Mouse (Mus musculus) layer of hippocampus, adult 9-10 months (tissue): ENCODE results near the gene Dusp5.
"Not testable (repeated sequence)": the region's sequence is repeated elsewhere in the genome, so short reads cannot be mapped to it uniquely, and the experiment has no call there.

ENCODE experiments used
- DNase-seq: peaks from one replicate; pipeline ENCODE4 v3.0.0; 2022; ENCODE audit warnings: low spot score

The Dusp5 gene

DNA sequence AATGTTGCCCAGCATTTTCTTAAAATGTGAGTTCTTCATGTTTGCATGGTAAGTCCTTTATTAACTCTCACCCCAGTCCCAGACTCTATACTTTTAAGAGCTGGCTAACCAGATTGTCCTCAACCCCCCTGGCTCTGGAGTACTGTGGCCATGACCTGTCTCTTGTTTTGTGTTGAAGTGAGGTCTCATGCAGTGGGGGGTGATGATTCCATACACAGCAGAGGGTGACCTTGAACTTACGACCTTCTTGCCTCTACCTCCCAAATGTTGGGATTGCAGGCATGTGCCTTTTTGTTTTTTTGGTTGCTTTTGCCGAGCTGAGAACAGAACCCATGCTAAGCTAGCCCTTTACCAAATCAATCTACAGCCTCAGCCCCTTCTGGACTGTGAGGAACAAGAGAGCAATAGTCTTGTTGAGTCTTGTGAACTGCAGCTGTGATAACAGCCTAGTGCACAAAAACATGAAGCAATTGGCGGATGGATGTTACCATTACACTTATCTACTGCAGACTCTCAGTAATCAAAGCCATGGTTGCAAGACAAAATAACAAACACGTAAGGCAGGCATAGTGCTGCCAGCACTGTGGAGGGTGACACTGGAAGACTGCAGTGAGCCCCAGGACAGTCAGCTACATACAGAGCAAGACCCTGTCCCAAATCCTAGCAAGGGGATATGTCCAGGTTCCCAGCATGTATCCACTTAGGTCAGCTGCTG lies 46.5 kb downstream of the Dusp5 start:
- DNase-seq: no peak

GRCm38 (mm10) chr19:53576061-53576460 lies 47.2 kb downstream of the Dusp5 start:
- DNase-seq: no peak

- DNase-seq: no peak
Observed at GRCm38 (mm10) chr19:53577025-53577800, 48.3 kb downstream of the Dusp5 start.

GRCm38 (mm10) chr19:53578597-53579252 lies 49.8 kb downstream of the Dusp5 start:
- DNase-seq: peak; percentile 36

- DNase-seq: not testable (repeated sequence)
Observed at GRCm38 (mm10) chr19:53580271-53580670, 51.4 kb downstream of the Dusp5 start.

DNA sequence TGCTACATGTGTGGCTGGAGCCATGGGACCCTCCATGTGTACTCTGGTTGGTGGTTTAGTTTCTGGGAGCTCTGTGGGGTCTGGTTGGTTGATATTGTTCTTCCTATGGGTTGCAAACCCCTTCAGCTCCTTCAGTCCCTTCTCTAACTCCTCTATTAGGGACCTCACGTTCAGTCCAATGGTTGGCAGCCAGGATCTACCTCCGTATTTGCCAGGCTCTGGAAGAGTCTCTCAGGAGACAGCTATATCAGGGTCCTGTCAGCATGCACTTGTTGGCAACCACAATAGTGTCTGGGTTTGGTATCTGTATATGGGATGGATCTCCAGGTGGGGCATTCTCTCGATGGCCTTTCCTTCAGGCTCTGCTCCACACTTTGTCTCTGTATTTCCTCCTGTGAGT lies 58.8 kb downstream of the Dusp5 start:
- not testable (repeated sequence) for DNase-seq

- not testable (repeated sequence) for DNase-seq
Observed at GRCm38 (mm10) chr19:53588968-53589367, 60.1 kb downstream of the Dusp5 start, which contains the start of gene Nutf2-ps1. TSS of gene Nutf2-ps1 (minus strand) at chr19:53589068.
